Mouse (Mus musculus) stomach, postnatal 0 days (tissue): Measurements from ENCODE around the gene Fchsd2. TPM values are rescaled to one million over a fixed set of nuclear protein-coding genes. Genes with fewer than 3 reads are reported as not detected.

Experiments
- ATAC-seq: fragments of 200-750 bp; cut with Nextera tagmentation; 2 replicates; pipeline ENCODE4 v1.8.0; 2017; ENCODE audit not compliant: low FRiP score, low TSS enrichment
- DNase-seq: peaks from one replicate; pipeline ENCODE4 v3.0.0-alpha.2; 2016; ENCODE audit warnings: low spot score
- H3K27ac ChIP-seq: fragments of 300-500 bp; sonication (generic); replicated peaks from 2 replicates; pipeline ENCODE4 v1.5.1; 2014; ENCODE audit warnings: mild to moderate bottlenecking, control low read depth
- H3K27me3 ChIP-seq: fragments of 300-500 bp; sonication (generic); 2 replicates; pipeline ENCODE4 v1.6.1; 2014; ENCODE audit warnings: low read length; ENCODE audit not compliant: control insufficient read depth, insufficient read depth
- H3K36me3 ChIP-seq: fragments of 300-500 bp; sonication (generic); 2 replicates; pipeline ENCODE4 v1.6.1; 2014; ENCODE audit warnings: low read length, mixed read lengths; ENCODE audit not compliant: control insufficient read depth, insufficient read depth
- H3K4me1 ChIP-seq: fragments of 300-500 bp; sonication (generic); replicated peaks from 2 replicates; pipeline ENCODE4 v1.6.1; 2014; ENCODE audit warnings: antibody characterized with exemption; ENCODE audit not compliant: control insufficient read depth, insufficient read depth
- H3K4me2 ChIP-seq: fragments of 300-500 bp; sonication (generic); replicated peaks from 2 replicates; pipeline ENCODE4 v1.6.1; 2014; ENCODE audit warnings: low read depth, mild to moderate bottlenecking, control low read depth, moderate library complexity
- H3K4me3 ChIP-seq: fragments of 300-500 bp; sonication (generic); 2 replicates; pipeline ENCODE4 v1.5.1; 2014; ENCODE audit warnings: low read depth, low read length, control low read depth
- H3K9ac ChIP-seq: fragments of 300-500 bp; sonication (generic); 2 replicates; pipeline ENCODE4 v1.6.1; 2014; ENCODE audit warnings: mild to moderate bottlenecking, low read length, control low read depth, mixed read lengths
- H3K9me3 ChIP-seq: fragments of 300-500 bp; sonication (generic); 2 replicates; pipeline ENCODE4 v1.6.1; 2016; ENCODE audit warnings: low read length; ENCODE audit not compliant: control insufficient read depth
- CTCF ChIP-seq: IDR thresholded peaks from 2 replicates; pipeline ENCODE4 v1.5.1; 2016; ENCODE audit warnings: antibody characterized with exemption, low read depth, mild to moderate bottlenecking, moderate library complexity
- EP300 ChIP-seq: optimal IDR thresholded peaks from 2 replicates; pipeline ENCODE3; 2016; ENCODE audit warnings: antibody characterized with exemption
- WGBS: fragments of 180-500 bp; shearing (Covaris S2); extraction: QIAGEN DNeasy Blood & Tissue Kit; methylation state at CpG from one replicate; pipeline ENCODE4 v1.1.7; 2014; 5-methylcytosine and 5-hydroxymethylcytosine counted together
- polyA plus RNA-seq: library from polyadenylated mRNA; unstranded; fragments of >200 nt; fragmentation: Nextera tagmentation; extraction: Ambion mirVana; gene quantifications from 2 replicates; pipeline ENCODE4 v1.2.1, GENCODE M21; 2015

The Fchsd2 gene
- polyA plus RNA-seq, 1 experiment from 2014 or later, result 6.4 TPM

DNA sequence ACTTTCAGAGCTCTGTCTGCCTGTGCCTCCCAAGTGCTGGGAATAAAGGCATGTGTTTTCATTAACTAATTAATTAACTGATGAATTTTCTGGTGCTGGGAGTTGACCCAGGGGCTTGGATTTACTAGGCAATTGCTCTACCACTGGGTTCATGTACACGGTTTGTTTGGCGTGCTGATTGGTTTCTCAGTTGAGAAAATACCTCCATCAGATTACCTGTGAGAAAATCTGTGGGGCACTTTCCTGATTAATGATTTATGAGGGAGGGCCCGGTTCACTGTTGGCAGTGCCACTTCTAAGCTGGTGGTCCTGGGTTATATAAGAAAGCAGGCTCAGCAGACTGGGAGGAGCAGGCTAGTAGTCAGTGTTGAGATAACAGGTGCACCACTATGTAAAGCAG, 38.0 kb downstream of the Fchsd2 start:
- Histone ChIP-seq H3K4me1 (no peaks in the 10 kb centered on the region), H3K4me3 (no peak overlapping the region), H3K27ac (no peak overlapping the region), H3K9ac (no peak overlapping the region), H3K9me3 (no peaks in the 10 kb centered on the region), H3K4me2 (no peak overlapping the region), H3K36me3 (no peaks in the 10 kb centered on the region), H3K27me3 (no peaks in the 10 kb centered on the region)
- no peak for ATAC-seq
- no peak for DNase-seq
- 60% methylated on average over 3 of the region's 3 CpGs for WGBS
- TF ChIP-seq EP300 (no peak), CTCF (no peak)

GRCm38 (mm10) chr7:101131281-101131680, 38.6 kb downstream of the Fchsd2 start:
- WGBS, result 77% methylated on average over 6 of the region's 6 CpGs
- Histone ChIP-seq H3K27me3 (no peaks in the 10 kb centered on the region), H3K4me1 (no peaks in the 10 kb centered on the region), H3K4me2 (no peak overlapping the region), H3K27ac (no peak overlapping the region), H3K36me3 (no peaks in the 10 kb centered on the region), H3K9ac (no peak overlapping the region), H3K4me3 (no peak overlapping the region), H3K9me3 (no peaks in the 10 kb centered on the region)
- TF ChIP-seq CTCF (no peak), EP300 (no peak)
- no peak for ATAC-seq
- no peak for DNase-seq

DNA sequence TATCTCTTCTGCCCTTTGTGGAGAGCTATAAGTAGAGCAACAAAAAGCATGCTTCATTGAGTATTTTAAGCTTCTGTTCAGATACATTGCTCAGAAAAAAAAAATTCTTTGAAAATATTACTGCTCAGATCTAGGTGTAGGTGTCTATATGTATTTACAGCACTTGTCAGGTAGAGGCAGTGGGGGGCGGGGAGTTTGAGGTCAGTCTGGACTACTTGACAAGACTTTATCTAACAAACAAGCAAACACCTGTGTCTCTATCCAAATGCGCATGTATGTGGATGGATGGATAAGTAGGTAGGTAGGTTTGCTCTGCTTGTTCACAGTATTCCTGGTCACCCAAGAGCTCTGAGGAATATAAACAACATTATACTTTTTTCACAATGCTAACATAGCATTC, 40.9 kb downstream of the Fchsd2 start:
- H3K27ac ChIP-seq, result no peak overlapping the region
- H3K4me1 ChIP-seq, result no peaks in the 10 kb centered on the region
- H3K27me3 ChIP-seq, result no peaks in the 10 kb centered on the region
- 87% methylated on average over 2 of the region's 2 CpGs for WGBS
- DNase-seq (no peak), ATAC-seq (no peak)
- H3K9me3 ChIP-seq, result no peaks in the 10 kb centered on the region
- H3K4me2 ChIP-seq, result no peak overlapping the region
- H3K36me3 ChIP-seq, result no peaks in the 10 kb centered on the region
- no peak overlapping the region for H3K9ac ChIP-seq
- no peak overlapping the region for H3K4me3 ChIP-seq
- TF ChIP-seq CTCF (no peak), EP300 (no peak)

GRCm38 (mm10) chr7:101134117-101134516, 41.5 kb downstream of the Fchsd2 start:
- H3K9ac ChIP-seq, result no peak overlapping the region
- ATAC-seq (no peak), DNase-seq (no peak)
- no peaks in the 10 kb centered on the region for H3K4me1 ChIP-seq
- no peak for TF ChIP-seq CTCF
- no peak for TF ChIP-seq EP300
- H3K27ac ChIP-seq, result no peak overlapping the region
- H3K36me3 ChIP-seq, result no peaks in the 10 kb centered on the region
- no peak overlapping the region for H3K4me2 ChIP-seq
- WGBS, result 95% methylated on average over 2 of the region's 2 CpGs
- H3K27me3 ChIP-seq, result no peaks in the 10 kb centered on the region
- no peak overlapping the region for H3K4me3 ChIP-seq
- no peaks in the 10 kb centered on the region for H3K9me3 ChIP-seq

GRCm38 (mm10) chr7:101138819-101139218, 46.2 kb downstream of the Fchsd2 start:
- H3K4me2 ChIP-seq, result no peak overlapping the region
- no peak for TF ChIP-seq CTCF
- TF ChIP-seq EP300, result no peak
- no peak overlapping the region for H3K27ac ChIP-seq
- no peak overlapping the region for H3K4me3 ChIP-seq
- no peaks in the 10 kb centered on the region for H3K27me3 ChIP-seq
- 35% methylated on average over 1 of the region's 1 CpGs for WGBS
- no peaks in the 10 kb centered on the region for H3K4me1 ChIP-seq
- no peak overlapping the region for H3K9ac ChIP-seq
- H3K36me3 ChIP-seq, result no peaks in the 10 kb centered on the region
- ATAC-seq (no peak), DNase-seq (no peak)
- no peaks in the 10 kb centered on the region for H3K9me3 ChIP-seq

DNA sequence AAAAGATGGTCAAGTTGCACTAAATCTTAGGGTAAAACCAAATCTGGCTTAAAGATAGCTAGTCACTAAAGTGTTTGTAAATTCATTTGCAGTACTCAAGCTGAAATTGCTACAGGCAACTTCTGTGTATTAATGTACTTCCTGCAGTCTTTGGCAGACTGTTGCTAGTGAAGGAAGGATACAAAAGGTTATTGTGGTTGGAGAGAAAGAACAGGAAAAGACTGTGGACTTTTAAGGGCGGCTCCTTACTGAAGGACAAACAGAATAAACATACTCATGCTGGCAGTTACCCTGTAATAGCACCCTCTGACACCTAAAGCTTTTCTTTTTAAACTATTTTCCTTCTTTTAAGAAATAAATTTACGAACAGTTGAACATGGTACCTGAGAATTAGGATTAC, 50.2 kb downstream of the Fchsd2 start:
- H3K9ac ChIP-seq, result no peak overlapping the region
- H3K9me3 ChIP-seq, result no peaks in the 10 kb centered on the region
- no peaks in the 10 kb centered on the region for H3K36me3 ChIP-seq
- no peak for DNase-seq
- H3K27me3 ChIP-seq, result no peaks in the 10 kb centered on the region
- no peaks in the 10 kb centered on the region for H3K4me1 ChIP-seq
- TF ChIP-seq CTCF (no peak), EP300 (no peak)
- H3K4me3 ChIP-seq, result no peak overlapping the region
- WGBS, result 36% methylated on average over 2 of the region's 2 CpGs
- peak overlapping the region; percentile 49 for H3K27ac ChIP-seq
- no peak overlapping the region for H3K4me2 ChIP-seq
- peak; percentile 90 for ATAC-seq
